Mouse (Mus musculus): ENCODE results near the gene Erh.

Erh gene

DNA sequence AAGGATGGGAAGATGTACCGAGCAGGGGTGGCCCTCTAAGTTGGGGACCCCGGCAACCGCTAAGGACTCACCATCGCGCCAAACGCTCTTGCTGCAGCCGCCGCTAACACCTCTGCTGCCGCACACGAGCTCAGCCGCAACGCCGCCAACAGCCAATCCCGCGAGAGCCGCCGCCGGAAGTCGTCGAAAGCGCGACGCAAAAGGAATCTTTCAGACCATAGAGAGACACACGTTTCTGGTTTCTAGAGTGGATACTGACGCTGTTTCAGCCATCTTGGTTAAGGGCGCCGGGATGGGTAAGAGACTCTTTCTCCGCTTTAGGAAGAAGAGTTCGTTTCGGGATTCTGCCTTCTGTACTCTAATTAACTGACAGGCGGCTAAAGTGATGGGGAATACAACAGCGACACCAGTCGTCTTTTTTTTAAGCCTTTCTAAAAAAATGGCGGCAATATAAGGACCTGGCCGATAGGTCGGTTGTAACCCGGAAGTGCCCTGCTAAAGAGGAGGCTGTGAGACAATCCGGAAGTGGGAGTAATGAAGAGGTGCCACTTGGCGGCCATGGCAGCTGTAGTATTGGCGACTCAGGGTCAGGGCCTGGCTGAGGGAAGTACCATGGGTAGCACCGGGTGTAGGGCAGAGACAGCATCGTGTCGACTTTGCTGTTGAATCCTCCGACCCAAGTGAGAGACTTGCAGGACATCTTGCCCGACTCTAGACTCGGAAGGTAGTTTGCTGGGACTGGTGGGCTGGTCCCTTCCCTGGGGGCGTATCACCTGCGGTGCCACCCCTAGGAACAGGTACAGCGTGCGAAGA is at the start of gene Erh, which contains the start of gene Slc39a9:
Gene Erh (minus strand): TSS at position 649 of the 813 bp plus-strand sequence.
Gene Slc39a9 (plus strand): TSS at position 191 of the 813 bp plus-strand sequence.
- DNase-seq (ENCODE audit: low read depth, low spot score), result peak; percentile 98

- no peak for DNase-seq (ENCODE audit: low read depth, low spot score)
These were observed 49.6 kb upstream of the Erh start for GRCm38 (mm10) chr12:80693700-80694099.

- no peak for DNase-seq (ENCODE audit: low read depth, low spot score)
These were observed 48.3 kb upstream of the Erh start, which contains the start of gene Plekhd1 for GRCm38 (mm10) chr12:80692269-80692972. Gene Plekhd1 (plus strand): TSS chr12:80692591.

DNA sequence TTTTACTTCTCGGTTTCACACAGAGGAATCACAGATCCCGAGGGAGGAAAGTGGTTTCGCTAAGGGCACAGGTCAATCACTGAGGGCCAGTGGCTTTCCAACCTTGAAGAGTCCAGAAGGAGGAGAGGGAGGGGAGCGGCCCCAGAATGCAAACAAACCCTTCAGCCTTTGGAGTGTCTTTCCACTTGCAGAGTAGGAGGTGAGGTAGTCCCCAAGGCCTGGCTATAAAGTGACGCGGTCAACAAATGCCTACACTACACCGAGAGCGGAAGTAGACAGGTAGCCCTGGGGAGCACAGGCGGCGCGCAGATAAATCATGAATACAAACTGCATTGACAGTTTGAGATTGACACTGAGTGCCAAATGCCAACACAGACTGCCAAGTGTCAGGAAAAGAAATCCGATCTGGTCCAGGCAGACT is 47.5 kb upstream of the Erh start:
- DNase-seq (ENCODE audit: low read depth, low spot score), result no peak

DNA sequence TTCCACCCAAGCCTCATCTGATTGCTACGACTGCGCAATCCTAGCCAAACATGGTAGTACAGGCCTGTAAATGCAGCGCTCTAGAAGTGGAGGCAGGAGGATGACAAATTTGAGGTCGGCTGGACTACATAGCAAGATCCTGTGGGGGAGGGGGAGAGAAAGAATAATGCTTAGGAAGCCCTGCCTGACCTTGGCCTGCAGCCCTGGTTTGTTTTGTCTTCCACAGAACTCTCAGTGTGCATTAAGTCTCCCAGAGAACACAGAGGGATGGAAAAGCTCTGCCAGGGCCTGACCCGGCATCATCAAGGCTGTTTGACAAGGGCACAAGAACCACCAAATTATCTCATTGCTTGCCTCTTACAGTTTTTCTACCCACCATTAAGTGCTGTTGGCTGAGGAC is 45.6 kb upstream of the Erh start:
- DNase-seq (ENCODE audit: low read depth, low spot score), result no peak

GRCm38 (mm10) chr12:80687788-80688211 is 43.7 kb upstream of the Erh start:
- peak; percentile 59 for DNase-seq (ENCODE audit: low read depth, low spot score)

DNA sequence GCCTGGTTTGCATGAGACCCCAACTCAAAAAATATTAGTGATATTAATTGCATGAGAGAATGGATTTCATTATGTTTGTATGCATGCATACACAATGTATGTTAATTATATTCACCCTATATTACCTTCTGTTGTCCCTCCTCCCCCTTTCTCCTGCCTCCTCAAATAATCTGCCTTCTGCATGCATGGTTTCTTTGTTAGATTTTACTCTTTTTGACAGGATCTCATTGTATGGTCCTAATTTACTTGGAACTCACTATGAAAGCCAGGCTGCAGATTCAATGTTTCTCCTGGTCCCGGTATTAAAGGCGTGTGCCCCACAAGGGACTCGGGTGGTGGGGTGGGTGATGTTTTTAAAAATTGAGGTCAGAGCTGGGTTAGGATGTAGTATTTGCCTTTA is 40.2 kb upstream of the Erh start:
- no peak for DNase-seq (ENCODE audit: low read depth, low spot score)

DNA sequence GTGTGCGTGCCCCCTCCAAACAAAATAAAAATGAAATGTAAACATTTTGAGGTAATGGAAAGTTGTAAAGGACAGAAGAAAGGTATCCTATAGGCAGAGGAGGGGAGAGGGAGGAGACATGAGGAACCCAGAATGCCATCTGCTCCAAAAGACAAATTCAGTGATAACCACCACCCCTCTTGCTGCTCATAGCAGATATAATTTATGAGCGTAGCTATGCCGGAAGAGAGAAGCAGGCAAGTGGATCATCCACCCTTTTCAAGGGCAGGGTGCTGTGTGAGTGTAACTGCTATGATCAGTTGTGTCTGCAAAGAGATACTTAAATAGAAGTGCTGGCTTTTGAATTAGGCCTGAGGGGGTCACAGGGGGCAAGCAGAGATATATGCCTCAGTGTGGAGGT is 39.4 kb upstream of the Erh start:
- DNase-seq (ENCODE audit: low read depth, low spot score), result no peak

- DNase-seq (ENCODE audit: low read depth, low spot score), result peak; percentile 23
These were observed 37.2 kb upstream of the Erh start for GRCm38 (mm10) chr12:80681340-80681739.

- DNase-seq (ENCODE audit: low read depth, low spot score), result peak; percentile 63
These were observed 29.0 kb upstream of the Erh start for GRCm38 (mm10) chr12:80673170-80673569.

GRCm38 (mm10) chr12:80668391-80668790 is 24.2 kb upstream of the Erh start:
- DNase-seq (ENCODE audit: low read depth, low spot score), result no peak

DNA sequence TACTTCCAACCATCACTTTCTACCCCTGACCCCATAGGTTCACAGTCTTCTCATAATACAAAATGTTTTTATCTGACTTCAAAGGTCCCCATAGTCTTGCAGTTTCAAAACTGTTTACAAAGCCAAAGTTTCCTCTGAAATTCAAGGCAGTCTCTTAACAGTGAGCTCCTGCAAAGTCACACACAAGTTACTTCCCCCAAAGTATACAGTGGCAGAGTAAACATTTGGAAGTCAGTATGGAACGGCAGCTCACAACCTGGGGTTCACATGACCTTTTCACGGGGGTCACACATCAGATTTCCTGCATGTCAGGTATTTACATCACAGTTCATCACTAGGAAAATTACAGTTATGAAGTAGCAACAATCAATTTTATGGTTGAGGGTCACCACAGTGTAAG is 19.8 kb upstream of the Erh start:
- DNase-seq (ENCODE audit: low read depth, low spot score), result no peak

DNA sequence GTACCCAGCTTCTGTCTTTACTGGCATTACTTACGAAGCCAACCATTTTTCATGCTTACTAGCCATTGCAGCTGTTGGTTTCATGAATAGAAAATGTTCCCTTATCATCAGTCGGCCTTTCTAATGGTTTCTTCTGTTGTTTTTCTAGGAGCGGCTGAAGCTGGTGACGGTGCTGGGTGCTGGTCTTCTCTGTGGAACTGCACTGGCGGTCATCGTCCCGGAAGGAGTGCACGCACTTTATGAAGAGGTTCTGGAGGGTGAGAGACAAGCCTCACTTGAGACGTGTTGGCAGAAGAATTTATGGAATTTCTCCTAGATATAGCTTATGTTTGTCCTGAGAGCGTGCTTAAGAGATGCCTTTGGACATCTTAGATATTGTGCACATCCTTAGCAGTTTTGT is 18.2 kb upstream of the Erh start:
- DNase-seq (ENCODE audit: low read depth, low spot score), result no peak

- DNase-seq (ENCODE audit: low read depth, low spot score), result no peak
These were observed 14.5 kb upstream of the Erh start for GRCm38 (mm10) chr12:80658661-80659060.

DNA sequence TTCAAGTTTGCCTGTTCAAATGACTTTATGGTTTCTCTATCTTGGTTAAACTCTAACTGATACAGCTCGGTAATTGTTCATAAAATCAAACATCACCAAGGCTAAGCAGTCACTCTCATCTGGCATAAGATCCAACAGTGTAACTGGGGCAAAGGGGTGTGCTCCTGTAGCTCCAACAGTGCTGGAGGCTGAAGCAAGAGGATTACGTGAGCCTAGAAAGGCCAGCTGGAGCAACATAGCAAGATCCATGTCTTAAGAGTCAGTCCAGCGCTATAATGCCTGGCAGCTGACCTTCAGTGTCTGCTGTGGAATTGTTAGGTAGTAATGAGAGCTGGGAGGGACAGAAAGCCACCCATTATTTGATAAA is 10.5 kb upstream of the Erh start:
- no peak for DNase-seq (ENCODE audit: low read depth, low spot score)

DNA sequence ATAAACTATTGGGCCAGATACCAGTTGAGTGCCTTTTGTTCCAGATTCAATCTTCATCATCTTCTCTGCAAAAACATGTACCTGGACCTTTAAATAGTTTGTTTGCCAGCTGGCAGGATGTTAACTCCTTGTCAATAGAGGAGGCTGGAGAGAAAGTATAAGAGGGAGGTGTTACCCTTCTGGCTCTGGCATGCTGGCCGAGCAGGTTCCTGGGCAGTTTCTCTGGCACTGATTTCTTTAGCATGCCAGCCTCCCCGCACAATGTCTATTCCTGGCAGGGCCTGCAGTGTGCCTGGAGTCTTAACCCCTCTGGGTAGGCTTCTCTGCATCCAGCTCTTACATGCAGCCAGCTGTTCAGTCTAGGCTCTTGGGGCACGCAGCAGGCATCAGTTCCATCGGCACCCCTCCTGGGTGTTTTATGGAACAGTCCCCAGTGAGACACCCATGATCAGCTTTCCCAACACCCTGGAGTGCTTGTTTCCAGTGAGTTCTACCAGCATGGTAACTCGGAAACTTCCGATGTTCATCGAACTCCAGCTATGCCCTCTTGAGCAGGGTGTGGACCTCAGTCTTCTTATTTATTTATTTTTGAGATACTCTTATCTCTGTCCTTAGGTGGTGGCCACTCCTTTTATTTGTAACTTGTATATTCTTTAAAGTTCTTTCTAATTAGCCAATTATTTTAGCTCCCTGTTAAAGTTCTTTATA is 10.0 kb upstream of the Erh start:
- no peak for DNase-seq (ENCODE audit: low read depth, low spot score)

- DNase-seq (ENCODE audit: low read depth, low spot score), result no peak
These were observed 2.2 kb upstream of the Erh start for GRCm38 (mm10) chr12:80646377-80646776.

GRCm38 (mm10) chr12:80644506-80644868 is 346 bp upstream of the Erh start:
- no peak for DNase-seq (ENCODE audit: low read depth, low spot score)

DNA sequence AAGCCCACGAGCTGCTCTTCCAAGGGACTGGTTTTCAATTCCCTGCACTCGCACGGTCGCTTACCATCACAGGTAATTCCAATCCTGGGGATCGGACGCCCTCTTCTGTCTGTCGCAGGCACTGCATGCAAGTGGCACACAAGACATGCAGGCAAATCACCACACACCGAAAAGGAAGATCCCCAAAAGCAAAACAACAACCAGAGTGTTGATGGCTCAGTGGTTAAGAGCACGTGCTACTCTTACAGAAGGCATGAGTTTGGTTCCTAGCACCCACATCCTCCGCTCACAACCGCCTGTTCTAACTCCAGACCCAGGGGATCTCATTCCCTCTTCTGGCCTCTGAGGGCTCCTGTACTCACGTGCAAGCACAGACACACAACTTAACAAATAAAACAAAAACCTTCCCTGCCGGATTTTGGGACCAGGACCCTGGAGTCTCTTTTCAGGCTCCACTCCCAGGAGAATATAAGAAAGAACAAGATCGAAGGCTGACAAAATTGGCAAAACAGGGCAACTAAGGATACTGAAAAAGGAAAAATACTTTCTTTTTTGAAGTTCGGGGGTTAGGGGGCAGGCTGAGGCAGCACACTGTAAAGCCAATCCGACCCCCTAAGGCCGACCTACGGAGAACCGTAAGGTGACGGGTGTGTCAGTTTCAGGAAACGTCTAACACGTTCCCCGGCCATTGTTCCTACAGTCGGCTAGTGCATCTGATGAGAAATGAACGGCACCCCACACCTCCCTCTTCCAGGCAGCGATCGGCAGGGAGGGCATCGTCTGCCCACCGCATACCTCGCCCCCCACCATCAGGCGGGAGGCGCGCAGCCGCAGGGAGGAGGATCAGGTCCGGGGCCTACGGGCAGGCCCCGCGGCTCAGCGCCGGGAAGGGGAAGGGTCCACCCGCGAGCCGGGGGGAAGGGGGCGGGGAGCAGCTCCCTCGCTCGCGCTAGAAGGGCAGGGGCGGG is 1.1 kb downstream of the Erh start:
- peak; percentile 90 for DNase-seq (ENCODE audit: low read depth, low spot score)

DNA sequence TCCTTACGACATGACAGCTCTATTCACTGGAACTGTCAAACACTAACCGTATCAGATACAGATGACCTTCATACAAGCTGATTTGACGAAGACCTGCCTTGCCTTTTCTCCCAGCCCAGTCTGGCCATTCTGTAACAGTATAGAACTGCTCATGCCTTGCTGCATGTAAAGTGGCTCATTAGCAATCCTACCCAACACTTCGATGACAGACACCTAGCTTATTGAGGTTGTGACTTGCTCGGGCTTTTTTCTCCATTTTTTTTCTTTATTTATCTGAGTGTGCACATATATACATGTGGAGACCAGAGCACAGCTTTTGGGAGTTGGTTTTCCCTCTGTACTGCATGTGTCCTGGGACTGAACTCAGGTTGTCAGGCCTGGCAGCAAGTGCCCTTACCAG is 12.4 kb downstream of the Erh start:
- DNase-seq (ENCODE audit: low read depth, low spot score), result no peak

DNA sequence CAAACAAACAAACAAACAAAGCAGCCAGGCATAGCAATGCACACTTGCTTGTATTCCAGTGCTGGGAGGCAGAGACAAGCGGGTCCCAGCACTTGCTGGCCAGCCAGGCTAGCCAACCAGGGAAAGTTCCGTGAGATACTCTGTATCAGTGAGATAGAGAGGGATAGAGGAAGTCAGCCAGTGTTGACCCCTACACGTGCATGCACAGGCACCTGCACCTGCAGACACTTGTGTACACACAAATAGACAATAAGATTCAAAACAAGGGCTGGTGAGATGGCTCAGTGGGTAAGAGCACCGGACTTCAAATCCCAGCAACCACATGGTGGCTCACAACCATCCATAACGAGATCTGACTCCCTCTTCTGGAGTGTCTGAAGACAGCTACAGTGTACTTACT is 23.6 kb downstream of the Erh start:
- DNase-seq (ENCODE audit: low read depth, low spot score), result peak; percentile 61

Measured in A20 (cell line).